In the genomic region with DNA sequence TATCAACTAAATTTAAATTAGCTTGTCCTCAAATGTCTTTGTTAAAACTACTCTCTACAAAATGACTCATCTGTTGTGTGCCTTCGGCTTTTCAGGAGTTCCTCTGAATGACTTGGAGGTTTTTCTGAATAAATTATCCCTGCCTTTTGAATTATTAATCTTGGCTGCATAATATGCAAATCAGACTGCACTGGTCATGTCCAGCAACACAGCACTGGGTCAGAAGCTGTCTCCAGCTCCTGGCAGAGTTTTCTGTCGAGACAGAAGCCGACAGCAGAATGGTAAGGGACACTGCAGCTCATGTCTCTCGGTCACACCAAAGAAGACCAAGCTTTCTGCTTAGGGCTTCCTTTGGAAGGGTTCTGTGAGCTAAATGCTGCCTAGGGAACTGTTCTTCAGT, we compare ENCODE assay signal across 10 mouse cellular contexts. TPM values are rescaled to one million over a fixed set of nuclear protein-coding genes. Genes with fewer than 3 reads are reported as not detected.
DNase-seq lines count a peak whose midpoint lies in the region; ATAC-seq lines count a peak whose summit lies in the region.
"Had no signal": no experiment of that assay in that cellular context is flagged by ENCODE, and none has a peak within 500 bp of the region (broad histone marks: within the 10 kb centered on the region; RNA-seq: fewer than 3 reads in every experiment).

A gene (plus strand): TSS at position 222 of the 400 bp plus-strand sequence.

- no peak within 1 kb of the TSS for H3K4me3 ChIP-seq in kidney, embryonic 14.5 days (ENCODE audit: low read length)
- no peak within 1 kb of the TSS for H3K4me3 ChIP-seq in forebrain, embryonic 16.5 days (replicated peaks; ENCODE audit: low read length)
- H3K4me3 ChIP-seq in hindbrain, embryonic 15.5 days, result no peak within 1 kb of the TSS
- no peak within 1 kb of the TSS for H3K4me3 ChIP-seq in midbrain, embryonic 15.5 days
- H3K4me3 ChIP-seq: intestine, embryonic 15.5 days had no signal

- no peak for ATAC-seq in kidney, embryonic 14.5 days (ENCODE audit: low FRiP score, low TSS enrichment)
- ATAC-seq in forebrain, embryonic 16.5 days, result peak; percentile 58
- peak; percentile 54; the same call in 1 of the 2 replicates for ATAC-seq in hindbrain, embryonic 15.5 days (ENCODE audit: low FRiP score, low read depth)
- ATAC-seq in midbrain, embryonic 15.5 days (replicated peaks), result peak; percentile 79
- ATAC-seq: intestine, embryonic 15.5 days had no signal

- H3K9me3 ChIP-seq in kidney, embryonic 14.5 days (ENCODE audit: control insufficient read depth, low read length), result no peaks in the 10 kb centered on the region
- no peaks in the 10 kb centered on the region for H3K9me3 ChIP-seq in forebrain, embryonic 16.5 days (ENCODE audit: control insufficient read depth, low read length)
- H3K9me3 ChIP-seq in hindbrain, embryonic 15.5 days, result no peaks in the 10 kb centered on the region
- H3K9me3 ChIP-seq in midbrain, embryonic 15.5 days, result no peaks in the 10 kb centered on the region
- H3K9me3 ChIP-seq: intestine, embryonic 15.5 days had no signal

- DNase-seq in kidney, adult 11 months, result peak; percentile 54
- DNase-seq in spleen, adult 18-20 months, result no peak
- no peak for DNase-seq in spleen, postnatal 14 days (ENCODE audit: low spot score in 2 of 2)
- DNase-seq: cerebellum, adult 11 months; right cerebral cortex, postnatal 4 days had no signal

- no peak within 1 kb of the TSS for H3K9ac ChIP-seq in kidney, embryonic 14.5 days (ENCODE audit: low read depth, low read length)
- H3K9ac ChIP-seq in forebrain, embryonic 16.5 days (replicated peaks; ENCODE audit: low read depth, low read length), result no peak within 1 kb of the TSS
- H3K9ac ChIP-seq in hindbrain, embryonic 15.5 days, result no peak within 1 kb of the TSS
- no peak within 1 kb of the TSS for H3K9ac ChIP-seq in midbrain, embryonic 15.5 days
- H3K9ac ChIP-seq: intestine, embryonic 15.5 days had no signal

- no peak within 1 kb of the TSS for H3K27ac ChIP-seq in kidney, embryonic 14.5 days (ENCODE audit: low read depth, low read length)
- H3K27ac ChIP-seq in forebrain, embryonic 16.5 days (ENCODE audit: low read length), result no peak within 1 kb of the TSS
- H3K27ac ChIP-seq in hindbrain, embryonic 15.5 days (replicated peaks), result 0 out of 2 replicates have a peak within 1 kb of the TSS, but pooled peaks have one; percentile 34
- no peak within 1 kb of the TSS for H3K27ac ChIP-seq in midbrain, embryonic 15.5 days
- H3K27ac ChIP-seq: intestine, embryonic 15.5 days had no signal

- no peak within 1 kb of the TSS for H3K4me2 ChIP-seq in kidney, embryonic 14.5 days (replicated peaks; ENCODE audit: low read depth, low read length)
- no peak within 1 kb of the TSS for H3K4me2 ChIP-seq in forebrain, embryonic 16.5 days (ENCODE audit: low read length)
- no peak within 1 kb of the TSS for H3K4me2 ChIP-seq in hindbrain, embryonic 15.5 days
- 0 out of 2 replicates have a peak within 1 kb of the TSS, but pooled peaks have one; percentile 5 for H3K4me2 ChIP-seq in midbrain, embryonic 15.5 days
- H3K4me2 ChIP-seq: intestine, embryonic 15.5 days had no signal

- H3K36me3 ChIP-seq in kidney, embryonic 14.5 days (ENCODE audit: control insufficient read depth, insufficient read depth, low read length), result no peaks in the 10 kb centered on the region
- H3K36me3 ChIP-seq in forebrain, embryonic 16.5 days (ENCODE audit: control insufficient read depth, insufficient read depth), result no peaks in the 10 kb centered on the region
- no peaks in the 10 kb centered on the region for H3K36me3 ChIP-seq in hindbrain, embryonic 15.5 days
- H3K36me3 ChIP-seq in midbrain, embryonic 15.5 days (replicated peaks), result no peaks in the 10 kb centered on the region
- H3K36me3 ChIP-seq: intestine, embryonic 15.5 days had no signal

- H3K4me1 ChIP-seq in kidney, embryonic 14.5 days (ENCODE audit: control insufficient read depth, insufficient read depth, low read length), result no peaks in the 10 kb centered on the region
- no peaks in the 10 kb centered on the region for H3K4me1 ChIP-seq in forebrain, embryonic 16.5 days (replicated peaks; ENCODE audit: control insufficient read depth, insufficient read depth, low read length)
- H3K4me1 ChIP-seq in hindbrain, embryonic 15.5 days (replicated peaks), result 0 out of 2 replicates have a peak, but pooled peaks cover 2% of the 10 kb centered on the region
- H3K4me1 ChIP-seq in midbrain, embryonic 15.5 days, result peaks cover 3% of the 10 kb centered on the region
- H3K4me1 ChIP-seq: intestine, embryonic 15.5 days had no signal

- no peaks in the 10 kb centered on the region for H3K27me3 ChIP-seq in kidney, embryonic 14.5 days (ENCODE audit: control insufficient read depth, insufficient read depth, low read length)
- no peaks in the 10 kb centered on the region for H3K27me3 ChIP-seq in forebrain, embryonic 16.5 days (replicated peaks; ENCODE audit: control insufficient read depth, insufficient read depth, low read length)
- H3K27me3 ChIP-seq in hindbrain, embryonic 15.5 days, result no peaks in the 10 kb centered on the region
- no peaks in the 10 kb centered on the region for H3K27me3 ChIP-seq in midbrain, embryonic 15.5 days (replicated peaks)
- H3K27me3 ChIP-seq: intestine, embryonic 15.5 days had no signal

- 77% methylated on average over 4 of the region's 4 CpGs for WGBS in kidney, embryonic 14.5 days
- 31% methylated on average over 4 of the region's 4 CpGs for WGBS in forebrain, embryonic 16.5 days
- 29% methylated on average over 4 of the region's 4 CpGs for WGBS in hindbrain, embryonic 15.5 days
- WGBS in midbrain, embryonic 15.5 days, result 29% methylated on average over 4 of the region's 4 CpGs

RNA-seq across cellular contexts. Expression of the gene that starts here (rescaled TPM):
- polyA plus RNA-seq in kidney, embryonic 14.5 days (2014; fragmentation: Nextera tagmentation; extraction: Ambion mirVana), result 1.4 and 1.8 TPM in 2 replicates
- polyA plus RNA-seq in forebrain, embryonic 16.5 days (2015; fragmentation: Nextera tagmentation; extraction: Ambion mirVana), result not detected in 2 replicates
- polyA plus RNA-seq in hindbrain, embryonic 15.5 days (2015; fragmentation: Nextera tagmentation; extraction: Ambion mirVana), result not detected in 2 replicates
- not detected in 2 replicates for polyA plus RNA-seq in midbrain, embryonic 15.5 days (2015; fragmentation: Nextera tagmentation; extraction: Ambion mirVana)

Comparison
In these comparisons a context has a peak if more than half of its experiments do, and no peak if none do; other contexts are left out.
1. Peak in ATAC-seq in forebrain, embryonic 16.5 days; RNA of the gene not detected or under 1 TPM.
2. Peak in ATAC-seq and H3K27ac ChIP-seq in hindbrain, embryonic 15.5 days; RNA of the gene not detected or under 1 TPM.
3. Peak in ATAC-seq and H3K4me2 ChIP-seq in midbrain, embryonic 15.5 days; RNA of the gene not detected or under 1 TPM.